ENCODE assay signal across 23 mouse cellular contexts in genomic region chr10:78015489-78015888, GRCm38 (mm10). TPM values are rescaled to one million over a fixed set of nuclear protein-coding genes. Genes with fewer than 3 reads are reported as not detected.
DNase-seq lines count a peak whose midpoint lies in the region; ATAC-seq and TF ChIP-seq lines count a peak whose summit lies in the region.
"Had no signal": no experiment of that assay in that cellular context is flagged by ENCODE, and none has a peak within 500 bp of the region (broad histone marks: within the 10 kb centered on the region; RNA-seq: fewer than 3 reads in every experiment).

No protein-coding gene starts in this region.

- DNase-seq in heart, adult 2 months: peak in 1 of 2 experiments; percentile 26
- no peak for DNase-seq in heart, postnatal 4 days
- peak; percentile 70 for DNase-seq in lung, postnatal 0 days (ENCODE audit: low spot score)
- DNase-seq in lung, adult 2 months: no peak
- no peak for DNase-seq in gastrocnemius, postnatal 36 days
- DNase-seq: cerebellum, postnatal 14 days; embryo, embryonic 11 days; gastrocnemius, postnatal 25 days; kidney, postnatal 10 days had no signal

- WGBS in heart, adult 2 months: 46% methylated on average over 1 of the region's 1 CpGs
- WGBS in lung, postnatal 0 days: 61% methylated on average over 1 of the region's 1 CpGs
- WGBS in lung, adult 2 months: 73% methylated on average over 1 of the region's 1 CpGs
- 94% methylated on average over 1 of the region's 1 CpGs for WGBS in midbrain, embryonic 15.5 days

- TF ChIP-seq CTCF in heart, adult 2 months (IDR thresholded peaks at IDR 0.05): no peak
- TF ChIP-seq CTCF in lung, postnatal 0 days (IDR thresholded peaks at IDR 0.05): no peak
- TF ChIP-seq CTCF in lung, adult 2 months (IDR thresholded peaks at IDR 0.05; ENCODE audit: insufficient read depth, low read length): no peak

- intact Hi-C loops in heart, adult 2 months (cut with DNase I): no loop called here
- intact Hi-C loops in gastrocnemius, postnatal 36 days (cut with DNase I): loop anchor here (5.0 kb wide), 1 partner anchor 33 kb away; no protein-coding TSS in a partner anchor

- no peaks in the 10 kb centered on the region for H3K79me2 ChIP-seq in heart, adult 2 months (replicated peaks; ENCODE audit: control insufficient read depth, insufficient read depth, low read length)

- TF ChIP-seq POLR2A in heart, adult 2 months (IDR thresholded peaks at IDR 0.05; ENCODE audit: insufficient read depth, low read depth, low read length): no peak
- no peak for TF ChIP-seq POLR2A in lung, adult 2 months (IDR thresholded peaks at IDR 0.05; ENCODE audit: borderline replicate concordance, extremely low read depth, low read depth, low read length)

- H3K9ac ChIP-seq in heart, adult 2 months (ENCODE audit: low read depth, low read length): no peak overlapping the region
- no peak overlapping the region for H3K9ac ChIP-seq in lung, postnatal 0 days (replicated peaks; ENCODE audit: low read depth)
- no peak overlapping the region for H3K9ac ChIP-seq in midbrain, embryonic 15.5 days
- H3K9ac ChIP-seq: embryonic facial prominence, embryonic 15.5 days; hindbrain, embryonic 14.5 days; intestine, embryonic 15.5 days; limb, embryonic 12.5 days; neural tube, embryonic 12.5 days had no signal

- peak; percentile 37; the same call in 1 of the 2 replicates for ATAC-seq in lung, postnatal 0 days
- peak; percentile 74 for ATAC-seq in granulocyte monocyte progenitor cell, adult 5-6 weeks (replicated peaks; ENCODE audit: poor library complexity, severe bottlenecking)
- peak; percentile 69 for ATAC-seq in megakaryocyte, adult 5-6 weeks (ENCODE audit: poor library complexity, severe bottlenecking)
- no peak for ATAC-seq in midbrain, embryonic 15.5 days (replicated peaks)
- ATAC-seq: forebrain, embryonic 14.5 days; intestine, embryonic 15.5 days had no signal

- TF ChIP-seq EP300 in heart, adult 2 months (IDR thresholded peaks at IDR 0.05; ENCODE audit: insufficient read depth, low read depth, low read length): no peak
- no peak for TF ChIP-seq EP300 in lung, postnatal 0 days (IDR thresholded peaks at IDR 0.05)

- H3K9me3 ChIP-seq in lung, postnatal 0 days (ENCODE audit: low read length): no peaks in the 10 kb centered on the region
- H3K9me3 ChIP-seq in midbrain, embryonic 15.5 days: no peaks in the 10 kb centered on the region
- H3K9me3 ChIP-seq: embryonic facial prominence, embryonic 15.5 days; intestine, embryonic 15.5 days; neural tube, embryonic 12.5 days had no signal

- H3K4me1 ChIP-seq in heart, adult 2 months (ENCODE audit: control insufficient read depth, insufficient read depth, low read length): peaks cover 3% of the 10 kb centered on the region
- H3K4me1 ChIP-seq in lung, postnatal 0 days (ENCODE audit: insufficient read depth, low read depth, low read length): no peaks in the 10 kb centered on the region
- no peaks in the 10 kb centered on the region for H3K4me1 ChIP-seq in lung, adult 2 months (ENCODE audit: control insufficient read depth, insufficient read depth, low read length)
- H3K4me1 ChIP-seq in midbrain, embryonic 15.5 days: peaks cover 3% of the 10 kb centered on the region
- H3K4me1 ChIP-seq: embryonic facial prominence, embryonic 15.5 days; intestine, embryonic 15.5 days; neural tube, embryonic 12.5 days had no signal

- no peaks in the 10 kb centered on the region for H3K27me3 ChIP-seq in heart, adult 2 months (ENCODE audit: control insufficient read depth, insufficient read depth, low read length)
- H3K27me3 ChIP-seq in lung, postnatal 0 days (replicated peaks; ENCODE audit: insufficient read depth, low read length): no peaks in the 10 kb centered on the region
- no peaks in the 10 kb centered on the region; the same call in 1 of the 2 replicates for H3K27me3 ChIP-seq in midbrain, embryonic 15.5 days (replicated peaks)
- H3K27me3 ChIP-seq: embryonic facial prominence, embryonic 15.5 days; intestine, embryonic 15.5 days; neural tube, embryonic 12.5 days had no signal

- no peak overlapping the region for H3K4me3 ChIP-seq in heart, adult 2 months
- no peak overlapping the region for H3K4me3 ChIP-seq in lung, postnatal 0 days (ENCODE audit: low read depth, low read length)
- no peak overlapping the region for H3K4me3 ChIP-seq in lung, adult 2 months (replicated peaks; ENCODE audit: extremely low read depth, low read depth, low read length)
- H3K4me3 ChIP-seq in midbrain, embryonic 15.5 days: no peak overlapping the region
- H3K4me3 ChIP-seq: embryonic facial prominence, embryonic 15.5 days; intestine, embryonic 15.5 days; layer of hippocampus, adult 2 months; limb, embryonic 12.5 days; neural tube, embryonic 12.5 days had no signal

- H3K27ac ChIP-seq in heart, adult 2 months: peak overlapping the region; percentile 87
- H3K27ac ChIP-seq in lung, postnatal 0 days (ENCODE audit: low read length): no peak overlapping the region
- H3K27ac ChIP-seq in midbrain, embryonic 15.5 days: no peak overlapping the region
- H3K27ac ChIP-seq: embryonic facial prominence, embryonic 15.5 days; hindbrain, embryonic 14.5 days; intestine, embryonic 15.5 days; layer of hippocampus, adult 2 months; limb, embryonic 12.5 days; neural tube, embryonic 12.5 days had no signal

- H3K4me2 ChIP-seq in lung, postnatal 0 days (replicated peaks; ENCODE audit: low read depth, low read length): no peak overlapping the region
- no peak overlapping the region for H3K4me2 ChIP-seq in midbrain, embryonic 15.5 days
- H3K4me2 ChIP-seq: embryonic facial prominence, embryonic 15.5 days; hindbrain, embryonic 14.5 days; intestine, embryonic 15.5 days; limb, embryonic 12.5 days; neural tube, embryonic 12.5 days had no signal

- H3K36me3 ChIP-seq in heart, adult 2 months (ENCODE audit: control insufficient read depth, insufficient read depth, low read length): no peaks in the 10 kb centered on the region
- H3K36me3 ChIP-seq in lung, postnatal 0 days (ENCODE audit: insufficient read depth, low read length): no peaks in the 10 kb centered on the region
- H3K36me3 ChIP-seq in midbrain, embryonic 15.5 days (replicated peaks): no peaks in the 10 kb centered on the region
- H3K36me3 ChIP-seq: embryonic facial prominence, embryonic 15.5 days; intestine, embryonic 15.5 days; limb, embryonic 12.5 days; neural tube, embryonic 12.5 days had no signal

RNA-seq across cellular contexts. Expression of gene Pfkl, which starts 5.6 kb away (rescaled TPM):
- total RNA-seq in heart, adult 2 months (2021): 100 to 1,000 TPM; 109 to 115 TPM
- 101 and 156 TPM in 2 replicates for polyA plus RNA-seq in heart, adult 2 months (2012; rRNA removed)
- 100 to 1,000 TPM; 118 to 133 TPM for total RNA-seq in heart, postnatal 4 days (2021)
- polyA plus RNA-seq in lung, postnatal 0 days (2015; fragmentation: Nextera tagmentation; extraction: Ambion mirVana): 35.6 and 40.0 TPM in 2 replicates
- 55.8 and 70.0 TPM in 2 replicates for polyA plus RNA-seq in lung, adult 2 months (2012; rRNA removed)
- 30.6 and 39.4 TPM in 2 replicates for total RNA-seq in granulocyte monocyte progenitor cell, adult 5-6 weeks (2014; fragmentation: Nextera tagmentation)
- 39.6 and 43.5 TPM in 2 replicates for total RNA-seq in granulocyte monocyte progenitor cell, adult 5-6 weeks (2017)
- 6.9 and 7.0 TPM in 2 replicates for total RNA-seq in megakaryocyte, adult 5-6 weeks (2015)
- 13.6 and 16.9 TPM in 2 replicates for total RNA-seq in megakaryocyte, adult 5-6 weeks (2017)
- 127 and 128 TPM in 2 replicates for polyA plus RNA-seq in midbrain, embryonic 15.5 days (2015; fragmentation: Nextera tagmentation; extraction: Ambion mirVana)
- 1 to 10 TPM; 6.0 to 8.6 TPM for total RNA-seq in gastrocnemius, postnatal 36 days (2021)

RNA-seq across cellular contexts. Expression of gene Dnmt3l, which starts 26.3 kb away (rescaled TPM):
- total RNA-seq in heart, adult 2 months (2021): under 1 TPM in 1 of 2 experiments, not detected in 1; 0.21 TPM
- 0.10 and 0.79 TPM in 2 replicates for polyA plus RNA-seq in heart, adult 2 months (2012; rRNA removed)
- not detected for total RNA-seq in heart, postnatal 4 days (2021)
- polyA plus RNA-seq in lung, postnatal 0 days (2015; fragmentation: Nextera tagmentation; extraction: Ambion mirVana): 0.36 TPM in 1 of 2 replicates, not detected in the other
- 0.52 and 0.64 TPM in 2 replicates for polyA plus RNA-seq in lung, adult 2 months (2012; rRNA removed)
- 0.45 TPM in 1 of 2 replicates, not detected in the other for total RNA-seq in granulocyte monocyte progenitor cell, adult 5-6 weeks (2014; fragmentation: Nextera tagmentation)
- total RNA-seq in granulocyte monocyte progenitor cell, adult 5-6 weeks (2017): 0.67 and 1.6 TPM in 2 replicates
- total RNA-seq in megakaryocyte, adult 5-6 weeks (2015): 2.5 TPM in 1 of 2 replicates, not detected in the other
- 0.37 TPM in 1 of 2 replicates, not detected in the other for total RNA-seq in megakaryocyte, adult 5-6 weeks (2017)
- not detected in 2 replicates for polyA plus RNA-seq in midbrain, embryonic 15.5 days (2015; fragmentation: Nextera tagmentation; extraction: Ambion mirVana)
- not detected for total RNA-seq in gastrocnemius, postnatal 36 days (2021)
- total RNA-seq: gastrocnemius, postnatal 25 days; layer of hippocampus, adult 2 months; left cerebral cortex, adult 18-20 months; megakaryocyte-erythroid progenitor cell, adult 5-6 weeks; midbrain, postnatal 0 days had no signal
- polyA plus RNA-seq: forebrain, embryonic 14.5 days; hindbrain, embryonic 14.5 days; limb, embryonic 12.5 days; liver, embryonic 16.5 days; midbrain, postnatal 0 days; neural tube, embryonic 12.5 days had no signal

RNA-seq across cellular contexts. Expression of gene Aire, which starts 27.9 kb away (rescaled TPM):
- not detected for total RNA-seq in heart, adult 2 months (2021)
- polyA plus RNA-seq in heart, adult 2 months (2012; rRNA removed): 0.10 TPM in 1 of 2 replicates, not detected in the other
- total RNA-seq in heart, postnatal 4 days (2021): not detected
- not detected in 2 replicates for polyA plus RNA-seq in lung, postnatal 0 days (2015; fragmentation: Nextera tagmentation; extraction: Ambion mirVana)
- 0.09 and 0.16 TPM in 2 replicates for polyA plus RNA-seq in lung, adult 2 months (2012; rRNA removed)
- 1.0 TPM in 1 of 2 replicates, not detected in the other for total RNA-seq in granulocyte monocyte progenitor cell, adult 5-6 weeks (2014; fragmentation: Nextera tagmentation)
- total RNA-seq in granulocyte monocyte progenitor cell, adult 5-6 weeks (2017): not detected in 2 replicates
- not detected in 2 replicates for total RNA-seq in megakaryocyte, adult 5-6 weeks (2015)
- total RNA-seq in megakaryocyte, adult 5-6 weeks (2017): not detected in 2 replicates
- 0.06 and 0.37 TPM in 2 replicates for polyA plus RNA-seq in midbrain, embryonic 15.5 days (2015; fragmentation: Nextera tagmentation; extraction: Ambion mirVana)
- total RNA-seq in gastrocnemius, postnatal 36 days (2021): not detected
- total RNA-seq: gastrocnemius, postnatal 25 days; megakaryocyte-erythroid progenitor cell, adult 5-6 weeks had no signal
- polyA plus RNA-seq: liver, embryonic 16.5 days had no signal

RNA-seq across cellular contexts. Expression of gene 1810043G02Rik, which starts 37.2 kb away (rescaled TPM):
- total RNA-seq in heart, adult 2 months (2021): 10 to 100 TPM in 1 of 2 experiments, 1 to 10 TPM in 1; 8.9 to 10.7 TPM
- 21.7 and 24.9 TPM in 2 replicates for polyA plus RNA-seq in heart, adult 2 months (2012; rRNA removed)
- total RNA-seq in heart, postnatal 4 days (2021): 10 to 100 TPM; 10.5 to 12.6 TPM
- polyA plus RNA-seq in lung, postnatal 0 days (2015; fragmentation: Nextera tagmentation; extraction: Ambion mirVana): 15.1 and 16.8 TPM in 2 replicates
- polyA plus RNA-seq in lung, adult 2 months (2012; rRNA removed): 46.6 and 46.9 TPM in 2 replicates
- 8.8 and 9.1 TPM in 2 replicates for total RNA-seq in granulocyte monocyte progenitor cell, adult 5-6 weeks (2014; fragmentation: Nextera tagmentation)
- total RNA-seq in granulocyte monocyte progenitor cell, adult 5-6 weeks (2017): 7.4 and 9.9 TPM in 2 replicates
- 9.1 and 12.3 TPM in 2 replicates for total RNA-seq in megakaryocyte, adult 5-6 weeks (2015)
- total RNA-seq in megakaryocyte, adult 5-6 weeks (2017): 12.2 and 15.8 TPM in 2 replicates
- polyA plus RNA-seq in midbrain, embryonic 15.5 days (2015; fragmentation: Nextera tagmentation; extraction: Ambion mirVana): 48.3 and 49.5 TPM in 2 replicates
- 1 to 10 TPM; 3.1 to 4.5 TPM for total RNA-seq in gastrocnemius, postnatal 36 days (2021)

RNA-seq across cellular contexts. Expression of gene Trpm2, which starts 45.1 kb away (rescaled TPM):
- total RNA-seq in heart, adult 2 months (2021): under 1 TPM; 0.75 to 0.78 TPM
- 0.53 and 0.55 TPM in 2 replicates for polyA plus RNA-seq in heart, adult 2 months (2012; rRNA removed)
- total RNA-seq in heart, postnatal 4 days (2021): 1 to 10 TPM in 1 of 2 experiments, under 1 TPM in 1; 0.33 to 1.0 TPM
- 0.52 and 0.74 TPM in 2 replicates for polyA plus RNA-seq in lung, postnatal 0 days (2015; fragmentation: Nextera tagmentation; extraction: Ambion mirVana)
- polyA plus RNA-seq in lung, adult 2 months (2012; rRNA removed): 2.2 and 3.9 TPM in 2 replicates
- total RNA-seq in granulocyte monocyte progenitor cell, adult 5-6 weeks (2014; fragmentation: Nextera tagmentation): 1.9 and 9.1 TPM in 2 replicates
- 1.9 and 3.6 TPM in 2 replicates for total RNA-seq in granulocyte monocyte progenitor cell, adult 5-6 weeks (2017)
- 15.2 and 20.7 TPM in 2 replicates for total RNA-seq in megakaryocyte, adult 5-6 weeks (2015)
- total RNA-seq in megakaryocyte, adult 5-6 weeks (2017): 33.5 and 35.8 TPM in 2 replicates
- 3.7 and 6.1 TPM in 2 replicates for polyA plus RNA-seq in midbrain, embryonic 15.5 days (2015; fragmentation: Nextera tagmentation; extraction: Ambion mirVana)
- under 1 TPM; 0.10 to 0.89 TPM for total RNA-seq in gastrocnemius, postnatal 36 days (2021)
